Mouse (Mus musculus) frontal cortex, postnatal 14 days (tissue): ENCODE measurements around the gene Fam160a1.

Experiments used
- DNase-seq, 2 experiments: peaks; one replicate each; pipeline ENCODE4 v3.0.0; 2022; ENCODE audit warnings: low spot score in 2 of 2

Gene Fam160a1

DNA sequence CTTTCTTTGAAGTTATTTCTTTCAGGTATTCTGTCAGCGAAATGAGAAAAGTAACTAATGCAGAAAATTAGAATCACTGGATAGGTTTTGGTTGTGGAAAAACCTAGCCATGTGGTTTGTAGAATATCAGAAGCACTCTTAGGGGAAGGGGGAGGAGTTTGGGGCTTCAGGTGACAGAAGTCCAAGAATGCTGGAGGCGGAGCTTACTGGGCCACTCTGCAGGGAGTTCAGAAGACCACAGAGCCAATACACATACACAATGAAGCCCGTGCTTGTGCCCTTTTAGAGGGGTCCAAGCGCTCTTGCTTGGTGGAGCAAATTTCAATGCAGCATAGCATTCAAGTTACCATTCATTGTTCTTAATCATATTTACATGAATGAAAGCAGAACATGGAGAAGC, 68.2 kb downstream of the Fam160a1 start:
- no peak for DNase-seq

DNA sequence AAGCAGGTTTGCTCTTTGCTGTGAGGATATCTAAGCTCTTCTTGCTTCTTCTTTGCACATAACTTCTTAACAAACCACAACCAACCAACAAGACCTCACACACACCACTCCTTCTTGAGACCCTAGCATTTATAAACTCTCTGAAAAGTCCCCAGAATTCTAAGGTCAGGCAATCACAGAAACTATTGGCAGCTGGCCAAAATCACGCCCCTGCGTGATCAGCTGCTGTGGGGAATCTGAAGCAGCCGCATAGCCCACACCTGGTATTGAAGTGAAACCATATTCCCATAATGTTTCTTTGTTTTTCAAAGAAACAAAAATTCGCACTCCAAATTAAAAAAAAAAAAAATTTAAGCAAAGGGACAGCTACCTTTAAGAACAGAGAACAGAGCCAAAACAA, 71.0 kb downstream of the Fam160a1 start:
- DNase-seq = no peak

DNA sequence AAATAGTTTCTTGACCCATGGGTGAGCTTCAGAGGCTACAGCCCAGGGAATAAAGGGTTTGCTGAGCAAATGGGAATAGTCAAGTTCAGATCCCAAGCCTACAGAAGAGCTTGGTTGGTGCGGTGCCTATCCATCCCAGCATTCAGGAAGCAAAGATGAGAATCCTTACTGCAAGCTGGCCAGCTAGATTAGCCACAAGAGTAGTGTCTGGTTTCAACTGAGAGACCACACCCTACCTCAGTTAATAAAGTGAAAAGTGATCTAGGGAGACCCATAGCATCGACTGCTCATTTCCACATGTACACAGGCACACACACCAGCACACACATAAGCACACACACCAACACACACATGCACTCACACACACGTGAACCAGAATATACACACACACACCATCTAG, 75.3 kb downstream of the Fam160a1 start:
- no peak for DNase-seq

DNA sequence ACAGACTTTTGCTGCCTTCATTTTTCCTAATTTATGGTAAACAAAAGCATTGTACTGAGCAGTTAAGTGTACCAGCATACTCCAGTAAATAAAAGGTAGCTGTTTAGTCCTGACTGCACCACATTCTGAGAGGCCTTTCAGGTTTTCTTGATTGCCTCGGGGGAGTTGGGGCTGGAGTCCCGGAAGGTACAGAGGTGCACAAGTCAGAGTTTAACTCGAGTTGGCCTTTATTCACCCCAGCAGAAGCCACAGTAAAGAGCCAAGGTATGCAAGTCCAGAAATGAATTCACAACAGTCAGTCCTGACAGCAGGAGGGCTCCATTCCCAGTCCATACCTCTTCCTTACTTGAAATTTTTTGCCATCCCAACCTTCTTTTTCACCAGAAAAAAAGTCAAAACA, 78.5 kb downstream of the Fam160a1 start:
- no peak for DNase-seq

DNA sequence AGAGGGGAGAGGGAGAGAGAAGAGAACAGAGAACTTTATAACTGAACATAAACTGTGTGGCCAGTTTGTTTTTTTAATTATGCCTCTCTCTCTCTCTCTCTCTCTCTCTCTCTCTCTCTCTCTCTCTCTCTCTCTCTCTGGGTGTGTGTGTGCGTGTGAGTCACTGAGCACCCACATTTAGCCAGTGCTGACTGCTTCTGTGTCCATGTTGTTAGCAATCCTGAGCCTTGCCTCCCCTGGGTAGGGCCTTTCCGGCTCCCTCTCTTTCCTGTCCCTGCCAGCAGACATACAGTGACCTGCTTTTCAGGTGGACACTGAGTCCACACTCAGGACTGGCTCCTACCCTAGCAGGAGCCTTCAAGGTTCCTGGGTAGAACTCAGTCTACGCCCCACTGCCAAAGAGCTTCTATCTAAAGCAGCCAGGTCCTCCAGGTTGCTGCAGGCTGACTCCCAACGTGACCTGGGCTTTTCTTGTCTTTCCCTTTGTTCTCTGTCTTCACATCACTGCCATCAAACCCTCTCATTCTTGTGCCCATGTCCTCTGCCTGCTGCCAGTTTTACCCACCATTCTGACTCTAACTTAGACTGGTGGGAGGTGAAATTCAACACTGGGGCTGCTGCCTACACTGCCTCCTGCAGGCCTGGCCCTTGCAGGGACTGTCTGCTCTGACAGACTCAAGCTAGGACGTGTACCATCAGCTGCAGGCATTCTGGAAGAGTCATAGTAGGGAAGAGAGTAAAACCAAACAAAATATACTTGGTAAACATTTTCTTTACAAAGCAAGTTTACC, 83.0 kb downstream of the Fam160a1 start:
- no peak for DNase-seq

DNA sequence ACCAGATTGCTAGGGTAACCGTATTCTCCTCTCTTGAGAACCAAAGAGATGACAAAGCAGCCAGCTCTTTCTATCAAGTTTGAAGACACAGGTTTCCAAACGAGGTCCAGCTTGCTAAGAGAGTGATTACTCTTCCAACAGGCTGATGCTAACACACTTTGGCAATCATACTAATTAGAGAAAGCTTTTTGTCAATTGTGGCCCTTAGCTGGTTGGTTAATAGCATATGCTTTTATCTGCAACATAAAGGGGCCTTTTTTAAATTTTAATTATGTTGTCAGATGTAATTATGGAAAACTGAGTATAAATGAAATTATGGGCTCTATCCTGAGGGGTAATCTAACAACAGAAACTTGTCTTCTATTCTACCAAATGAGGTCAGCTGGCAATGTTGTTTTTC, 89.9 kb downstream of the Fam160a1 start:
- DNase-seq = no peak

DNA sequence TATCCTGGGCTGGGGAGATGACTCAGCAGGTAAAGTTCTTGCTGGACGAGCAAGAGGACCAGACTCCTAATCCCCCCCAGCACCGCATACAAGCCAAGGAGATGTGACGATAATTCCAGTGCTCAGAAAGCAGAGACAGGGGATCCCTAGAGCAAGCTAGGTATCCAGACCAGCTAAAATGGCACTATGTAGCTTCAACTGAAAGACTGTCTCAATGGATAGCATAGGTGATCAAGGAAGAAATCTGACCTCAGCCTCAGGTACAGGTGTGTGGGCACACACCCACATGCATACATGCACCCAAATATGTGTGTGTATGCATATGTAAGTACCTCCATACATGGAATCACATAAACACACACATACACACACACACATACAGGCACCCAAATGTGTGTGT, 91.1 kb downstream of the Fam160a1 start:
- no peak for DNase-seq

DNA sequence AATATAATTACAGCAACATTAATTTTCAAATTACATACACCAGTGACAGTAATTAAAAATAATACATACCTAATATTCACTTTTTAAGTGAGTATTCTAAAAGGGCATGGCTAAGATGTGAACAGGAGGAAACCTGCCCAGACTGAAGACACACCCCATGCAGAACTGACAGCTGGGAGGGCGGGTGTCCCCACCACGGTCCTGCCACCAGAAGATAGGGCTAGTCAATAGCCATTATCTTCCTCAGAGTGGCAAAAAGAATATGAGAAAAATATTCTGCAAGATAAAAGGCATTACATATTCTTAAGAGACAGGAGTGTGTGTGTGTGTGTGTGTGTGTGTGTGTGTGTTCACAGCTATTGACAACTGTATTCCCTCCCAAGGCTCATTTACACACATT, 92.0 kb downstream of the Fam160a1 start:
- no peak for DNase-seq

DNA sequence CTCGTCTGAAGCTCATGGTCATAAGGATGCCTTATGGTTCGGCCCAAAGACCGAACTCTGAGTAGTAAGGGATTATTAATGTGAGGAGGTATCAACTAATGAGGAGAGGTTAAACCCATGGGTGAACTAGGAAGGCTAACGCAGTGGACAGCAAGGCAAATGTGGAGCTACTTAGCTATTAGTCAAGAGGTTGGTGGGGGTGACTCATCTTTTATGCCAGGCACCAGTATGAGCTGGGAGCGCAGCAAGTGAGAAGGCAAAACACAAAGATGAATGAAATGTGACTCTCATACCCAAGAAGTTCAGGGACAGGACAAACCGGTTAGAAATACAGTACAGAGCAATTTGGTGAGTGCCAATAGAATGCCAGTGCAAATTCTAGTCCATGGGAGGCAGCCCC, 94.5 kb downstream of the Fam160a1 start:
- DNase-seq = no peak

DNA sequence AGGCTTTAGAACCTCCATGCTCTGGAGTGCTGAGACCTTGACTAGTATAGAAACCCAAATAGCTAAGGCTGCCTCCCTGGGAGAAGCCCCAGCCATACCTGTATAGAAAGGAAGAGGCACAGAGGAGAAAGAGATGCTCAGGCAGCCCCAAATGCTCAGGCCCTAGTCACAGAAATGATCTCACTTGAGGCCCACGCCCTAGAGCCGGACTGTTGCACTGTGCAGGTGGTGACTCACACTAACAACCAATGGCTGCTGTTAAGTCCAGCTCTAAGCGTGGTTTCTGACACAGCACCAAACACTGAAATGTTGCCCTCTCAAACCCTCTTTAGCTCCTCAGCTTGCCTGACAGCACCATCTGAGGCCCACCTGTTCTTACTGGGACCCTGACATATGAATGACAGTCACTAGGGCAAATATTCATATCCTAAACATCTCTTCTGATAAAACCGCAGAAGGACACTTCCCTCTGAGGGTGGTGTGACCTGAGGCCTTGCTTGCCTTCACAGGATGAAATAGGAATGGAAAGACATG, 101.3 kb downstream of the Fam160a1 start:
- DNase-seq = no peak

DNA sequence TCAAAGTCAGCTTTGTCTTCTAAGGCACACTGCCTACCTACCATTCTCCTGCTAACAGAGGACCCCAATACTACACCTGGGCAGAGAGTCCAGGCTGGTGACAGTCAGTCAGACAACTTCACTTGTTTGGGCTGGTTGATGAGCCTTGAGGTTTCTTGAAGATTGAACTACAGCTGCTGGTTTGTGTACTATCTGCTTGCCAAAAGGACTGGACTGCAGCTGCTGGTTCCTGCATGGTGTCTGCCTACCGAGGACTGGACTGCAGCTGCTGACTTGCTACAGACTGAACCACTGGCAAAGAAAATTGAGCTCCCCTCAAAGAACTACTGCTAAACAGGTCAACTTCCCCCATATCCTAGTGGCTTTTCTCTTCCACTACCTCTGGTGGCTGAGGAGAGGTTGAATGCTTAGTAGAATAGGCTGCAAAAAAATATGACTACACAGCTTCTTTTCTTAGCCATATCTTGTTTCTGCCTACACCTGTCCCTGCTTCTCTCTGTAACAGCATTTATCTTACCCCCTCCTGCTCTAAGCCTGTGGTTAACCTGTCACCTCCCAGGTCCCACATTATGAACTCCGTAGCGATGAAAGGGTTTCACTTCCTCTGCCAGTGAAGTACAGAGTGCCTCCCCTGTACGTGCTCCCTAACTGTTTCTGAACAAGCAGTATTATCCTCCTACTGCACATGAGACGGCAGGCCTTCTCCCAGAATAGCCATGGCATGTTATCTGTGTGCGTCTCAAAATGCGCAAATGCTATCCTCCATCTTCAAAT, 103.0 kb downstream of the Fam160a1 start:
- DNase-seq = no peak

DNA sequence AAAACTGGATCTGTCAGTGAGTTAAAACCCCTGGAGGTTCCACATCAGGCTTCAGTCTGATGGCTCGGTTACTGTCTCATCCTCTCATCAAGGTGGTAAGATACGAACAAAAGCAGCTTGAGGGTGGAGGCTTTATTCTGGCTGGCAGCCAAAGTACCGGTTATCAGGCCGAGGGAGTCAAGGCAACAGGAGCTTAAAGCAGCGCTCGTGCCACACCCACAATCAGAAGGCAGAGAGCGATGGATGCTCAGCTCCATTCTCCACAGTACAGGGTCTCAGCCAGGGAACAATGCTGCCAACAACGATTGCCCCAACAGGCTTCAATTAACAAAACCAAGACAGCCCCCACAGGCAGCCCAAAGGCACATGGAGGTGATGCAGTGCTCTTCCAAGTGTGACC, 106.4 kb downstream of the Fam160a1 start:
- DNase-seq = no peak

DNA sequence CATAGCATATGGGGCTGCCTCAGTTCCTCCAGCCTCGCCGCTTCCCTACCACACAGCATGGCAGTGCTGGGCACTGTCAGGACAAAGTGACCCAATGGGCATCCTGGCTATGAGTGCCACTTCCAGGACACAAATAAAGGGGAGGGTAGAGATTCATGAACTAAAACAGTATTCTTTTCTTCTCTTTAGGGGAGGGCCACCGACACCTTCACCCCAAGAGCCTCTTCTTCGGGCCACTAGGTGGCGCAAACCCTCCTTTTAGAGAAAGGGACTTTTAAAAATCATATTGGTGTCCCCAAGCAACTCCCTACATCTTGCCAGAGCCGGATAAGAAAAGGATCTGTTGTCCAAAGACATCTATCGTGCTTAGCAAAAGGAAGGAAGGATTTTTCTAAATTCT, 109.7 kb downstream of the Fam160a1 start:
- DNase-seq = no peak

DNA sequence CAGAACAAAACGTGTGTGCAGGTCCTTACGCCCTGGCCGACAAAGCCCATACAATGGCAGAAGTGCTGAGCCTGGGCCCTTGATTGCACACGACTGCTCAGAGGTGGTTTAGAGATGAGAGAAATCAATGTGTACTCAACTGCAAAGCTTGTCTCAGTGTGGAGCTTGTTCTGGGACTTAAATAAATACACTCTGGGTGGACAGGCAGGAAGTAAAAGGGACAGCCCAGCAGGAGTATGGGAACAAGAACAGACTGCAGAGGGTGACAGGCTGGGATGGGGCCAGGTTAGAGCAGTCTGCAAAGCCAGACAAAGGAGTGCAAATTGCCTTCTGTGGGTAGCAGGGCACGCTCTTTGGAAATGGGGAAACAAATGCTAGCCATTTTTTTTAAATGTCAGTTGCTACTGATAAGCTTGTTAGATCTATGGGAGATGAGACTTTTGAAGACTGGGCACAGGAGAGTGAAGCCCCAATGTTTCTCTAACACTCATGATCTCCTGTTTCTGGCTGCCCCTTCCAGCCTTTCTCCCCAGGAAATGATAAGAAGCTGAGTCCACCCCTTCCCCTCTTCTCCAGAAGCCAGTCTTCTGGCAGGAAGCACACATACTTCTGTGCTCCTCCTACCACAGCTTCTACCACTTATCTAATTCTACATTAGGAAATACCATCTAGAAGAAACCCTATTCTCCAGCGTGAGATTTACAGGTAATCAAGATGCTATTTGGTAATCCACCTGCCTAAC, 113.8 kb downstream of the Fam160a1 start:
- DNase-seq = no peak

DNA sequence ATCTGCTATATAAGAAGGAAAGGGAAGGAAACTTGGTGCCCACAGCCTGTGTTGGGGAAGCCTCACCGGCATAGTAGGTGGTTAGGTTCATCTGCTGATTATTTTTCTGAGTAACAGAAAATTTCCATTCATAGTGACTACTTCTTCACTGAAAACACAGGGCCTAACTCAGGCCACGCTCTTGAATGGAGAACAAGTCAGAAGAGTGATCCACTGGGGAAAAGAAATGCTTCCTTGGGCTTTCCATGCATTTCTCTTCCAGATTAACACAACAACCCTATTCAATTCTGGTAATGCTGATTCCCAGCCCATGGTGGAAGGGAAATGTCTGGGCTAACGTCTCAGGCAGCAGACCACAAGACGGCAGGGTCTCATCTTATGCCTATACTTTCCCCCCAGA, 118.6 kb downstream of the Fam160a1 start:
- no peak for DNase-seq

DNA sequence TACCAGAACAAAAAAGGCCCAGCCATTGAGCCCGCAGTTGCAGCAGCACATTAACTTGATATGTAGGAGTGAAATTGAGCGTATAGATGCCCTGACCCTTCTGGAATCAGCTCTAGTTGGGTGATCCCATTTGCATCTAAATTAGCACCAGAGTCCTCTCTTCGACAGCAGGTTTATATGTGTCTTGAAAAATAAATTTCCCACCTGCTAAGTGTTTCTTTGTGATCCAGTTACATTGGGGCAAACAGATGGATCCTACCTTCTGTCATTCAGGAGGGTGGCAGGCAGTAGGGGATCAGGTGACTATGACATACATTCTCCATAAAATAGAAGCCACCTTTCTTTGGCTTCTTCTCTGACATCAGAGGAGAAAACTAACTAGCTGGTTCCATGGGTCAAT, 122.0 kb downstream of the Fam160a1 start:
- DNase-seq = no peak

DNA sequence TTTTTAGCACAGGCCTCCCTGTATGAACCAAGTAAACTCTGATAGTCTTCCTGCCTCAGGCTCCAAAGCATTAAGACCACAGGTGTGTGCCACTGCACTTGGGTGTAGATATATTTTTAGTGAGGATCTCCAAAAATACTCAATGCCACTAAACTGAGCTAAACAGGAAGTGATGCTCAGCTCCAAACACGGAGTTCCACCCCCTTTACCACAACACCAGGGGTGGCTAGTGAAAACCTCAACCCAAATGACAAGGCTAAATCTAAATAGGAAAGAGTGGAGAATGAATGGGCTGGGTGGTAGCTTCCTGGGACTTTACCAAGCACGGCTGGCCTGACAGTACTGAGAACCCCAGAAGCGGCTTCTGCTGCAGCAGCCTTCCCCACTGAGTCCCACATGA, 124.1 kb downstream of the Fam160a1 start:
- DNase-seq = no peak

DNA sequence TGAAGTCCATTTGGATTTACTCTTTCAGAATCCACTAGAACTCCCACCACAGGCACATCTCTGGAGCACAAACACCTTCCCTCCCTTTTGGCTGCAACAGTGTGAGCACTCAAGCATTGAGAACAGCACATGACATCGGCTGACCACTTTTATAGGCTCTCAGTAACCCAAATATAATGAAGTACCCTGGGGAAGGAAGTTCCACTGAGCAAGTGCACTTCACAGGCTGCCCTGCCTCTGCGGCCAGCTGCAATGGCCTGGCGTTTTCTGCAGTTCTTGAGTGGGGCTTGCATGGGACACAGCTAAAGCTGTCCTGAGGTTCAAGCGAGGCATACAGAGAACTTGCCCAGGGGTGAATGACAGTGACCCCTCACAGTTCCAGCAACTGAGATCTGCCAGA, 126.0 kb downstream of the Fam160a1 start:
- no peak for DNase-seq

DNA sequence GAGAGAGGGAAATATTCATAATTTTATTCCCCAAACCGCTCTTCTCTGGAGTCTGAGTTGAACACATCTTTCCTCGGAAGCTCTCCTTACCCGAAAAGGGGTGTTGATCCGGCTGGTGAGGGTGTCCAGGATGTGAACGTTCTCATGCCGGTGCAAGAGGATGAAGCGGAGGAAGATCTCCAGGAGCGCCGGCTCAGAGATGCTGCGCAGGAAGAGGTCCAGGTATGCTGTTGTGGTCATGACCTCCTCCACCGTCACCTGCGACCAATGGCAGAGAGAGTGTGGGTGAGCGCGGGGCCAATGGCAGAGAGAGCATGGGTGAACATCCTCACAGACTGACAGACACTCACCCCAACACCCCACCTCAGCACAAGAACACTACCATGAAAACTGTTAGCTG, 128.8 kb downstream of the Fam160a1 start:
- DNase-seq = no peak

DNA sequence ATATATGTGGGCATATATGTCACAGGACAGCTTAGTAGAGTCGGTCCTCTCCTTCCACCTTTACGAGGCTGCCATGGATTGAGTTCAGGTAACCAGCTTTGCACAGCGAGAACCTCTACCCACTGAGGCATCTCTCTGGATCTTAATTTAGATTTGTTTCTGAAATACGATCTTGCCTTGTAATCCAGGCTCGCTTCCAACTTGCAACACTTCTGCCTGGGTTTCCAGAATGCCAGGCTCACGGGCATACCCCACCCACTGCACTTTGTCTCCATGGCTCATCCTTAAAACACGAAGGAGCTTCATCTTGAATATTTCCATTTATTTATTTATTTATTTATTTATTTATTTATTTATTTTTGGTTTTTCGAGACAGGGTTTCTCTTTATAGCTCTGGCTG, 131.8 kb downstream of the Fam160a1 start:
- DNase-seq = no peak

DNA sequence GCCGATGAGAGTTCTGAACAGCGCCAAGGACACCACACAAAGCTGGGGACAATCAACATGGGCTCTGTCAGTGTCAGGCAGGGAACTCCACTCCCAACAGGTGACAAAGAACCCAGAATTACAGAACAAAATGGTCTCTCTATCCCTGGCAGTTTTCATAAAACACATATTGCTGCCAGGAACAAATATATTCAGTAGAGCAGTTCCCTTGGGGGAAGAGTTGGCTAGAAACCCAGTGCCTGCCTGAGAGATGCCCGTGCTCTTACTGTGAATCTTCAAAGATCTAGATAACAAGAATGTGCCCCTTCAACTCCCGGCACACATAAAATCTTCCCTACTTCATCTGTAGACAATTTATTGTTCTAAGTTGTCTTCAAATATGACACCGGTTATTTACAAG, 133.5 kb downstream of the Fam160a1 start:
- DNase-seq = no peak

DNA sequence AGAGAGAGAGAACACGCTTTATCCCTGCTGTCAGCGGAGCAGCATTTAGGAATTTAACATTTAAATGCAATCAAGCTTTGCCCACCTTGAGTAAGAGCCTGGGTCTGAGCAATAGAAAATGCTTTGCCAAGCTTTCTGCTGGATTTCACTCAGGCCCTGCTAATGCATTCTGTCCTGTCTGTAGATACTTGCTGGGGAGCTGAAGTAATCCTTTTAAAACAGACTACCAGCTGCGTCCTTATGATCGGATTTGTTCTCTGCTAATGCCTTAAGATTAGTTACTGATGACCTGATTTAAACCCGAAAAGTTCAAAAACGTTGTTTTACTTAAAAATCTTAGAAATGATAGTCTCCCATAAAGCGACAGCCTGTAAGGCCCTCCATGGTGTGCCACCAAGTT, 136.0 kb downstream of the Fam160a1 start:
- DNase-seq = no peak

DNA sequence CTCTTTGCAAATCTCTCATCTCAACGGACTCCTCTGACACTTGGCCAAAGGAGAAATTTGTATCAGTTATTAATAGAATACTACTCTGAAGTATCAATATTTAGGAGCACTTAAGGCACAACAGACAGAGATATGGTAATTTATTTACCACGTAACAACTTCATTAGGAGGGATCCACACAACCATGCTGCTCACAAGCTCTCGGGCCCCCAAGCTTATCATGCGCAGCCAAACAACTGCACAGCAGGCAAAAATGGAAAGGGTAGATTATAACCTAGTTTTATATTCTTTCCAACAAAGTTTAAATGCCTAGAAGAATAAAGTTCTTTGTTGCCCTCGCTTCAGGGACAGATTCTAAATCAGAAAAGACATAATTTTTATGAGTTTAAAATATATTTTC, 137.1 kb downstream of the Fam160a1 start:
- DNase-seq = no peak
